Mouse (Mus musculus): Measurements from ENCODE around the gene Tlcd1.

The Tlcd1 gene

GRCm38 (mm10) chr11:78205361-78206206 lies 29.1 kb downstream of the Tlcd1 start:
- DNase-seq, result no peak

- DNase-seq, result no peak
Observed at GRCm38 (mm10) chr11:78207190-78207589, 30.7 kb downstream of the Tlcd1 start.

- no peak for DNase-seq
Observed at GRCm38 (mm10) chr11:78209886-78210285, 33.4 kb downstream of the Tlcd1 start.

- no peak for DNase-seq
Observed at GRCm38 (mm10) chr11:78210615-78211014, 34.1 kb downstream of the Tlcd1 start.

- DNase-seq, result no peak
Observed at GRCm38 (mm10) chr11:78211513-78211912, 35.0 kb downstream of the Tlcd1 start.

GRCm38 (mm10) chr11:78213086-78213817 lies 36.7 kb downstream of the Tlcd1 start:
- DNase-seq, result no peak

- no peak for DNase-seq
Observed at GRCm38 (mm10) chr11:78215709-78216317, 39.3 kb downstream of the Tlcd1 start.

- no peak for DNase-seq
Observed at GRCm38 (mm10) chr11:78223586-78223985, 47.1 kb downstream of the Tlcd1 start.
